Mouse (Mus musculus) spleen, postnatal 14 days (tissue): ENCODE data around the gene Spc25.

Experiments
- DNase-seq, 2 experiments: peaks; one replicate each; pipeline ENCODE4 v3.0.0; 2021 to 2022; ENCODE audit warnings: low spot score in 2 of 2

Gene Spc25

DNA sequence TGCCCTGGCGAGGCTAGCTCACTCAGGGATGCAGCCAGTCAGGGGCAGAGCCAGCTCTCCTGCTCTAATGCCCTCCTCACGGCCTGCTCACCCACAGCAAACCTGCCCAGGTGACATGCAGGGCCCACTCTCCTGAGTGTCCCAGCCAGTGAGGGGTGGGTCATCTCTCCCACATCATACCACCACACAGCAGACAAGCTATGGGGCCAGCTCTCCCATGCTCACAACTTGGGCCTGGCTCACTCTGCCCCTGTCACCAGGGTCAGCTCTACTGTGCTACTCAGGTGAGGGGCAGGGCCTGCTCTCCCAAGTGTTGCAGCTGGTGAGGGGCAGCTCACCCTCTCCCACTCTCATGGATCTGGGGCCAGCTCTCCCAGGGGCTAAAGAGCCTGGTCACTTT is 18.0 kb downstream of the Spc25 start:
- no peak for DNase-seq

DNA sequence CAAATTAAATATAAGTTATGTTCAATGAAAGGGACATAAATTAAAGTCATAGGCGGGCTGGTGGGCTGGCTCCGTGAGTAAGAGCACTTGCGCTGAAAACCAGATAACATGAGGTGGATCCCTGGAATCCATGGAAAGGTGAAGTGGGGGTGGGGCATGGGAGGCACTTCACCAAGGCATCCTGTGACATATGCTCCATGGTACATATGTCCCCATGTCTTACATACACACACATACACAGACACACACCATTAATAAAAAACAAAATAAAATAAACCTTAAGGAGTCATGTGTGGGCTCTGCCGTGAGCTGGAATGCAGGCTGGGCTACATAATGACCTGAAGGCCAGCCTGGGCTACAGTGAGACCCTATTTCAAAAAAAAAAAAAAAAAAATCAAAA is 26.3 kb downstream of the Spc25 start:
- DNase-seq = no peak

DNA sequence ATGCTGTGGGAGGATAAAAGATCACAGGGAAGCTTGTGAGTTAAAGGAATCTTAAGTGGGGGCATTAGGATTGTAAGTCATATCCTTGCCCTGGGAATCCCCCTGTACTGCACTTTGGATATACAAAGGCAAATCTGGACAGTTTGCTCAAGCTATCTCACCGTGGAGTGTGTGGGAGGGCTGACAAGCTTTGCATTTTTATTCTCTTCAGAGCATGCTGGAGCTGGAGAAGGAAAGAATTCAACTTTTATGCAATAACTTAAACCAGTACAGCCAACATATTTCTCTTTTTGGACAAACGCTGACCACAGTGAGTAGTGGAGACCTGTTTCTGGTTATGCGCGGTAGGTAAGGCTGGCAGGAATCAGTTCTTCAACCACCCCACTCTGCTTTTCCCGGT is 30.7 kb downstream of the Spc25 start:
- DNase-seq = no peak

DNA sequence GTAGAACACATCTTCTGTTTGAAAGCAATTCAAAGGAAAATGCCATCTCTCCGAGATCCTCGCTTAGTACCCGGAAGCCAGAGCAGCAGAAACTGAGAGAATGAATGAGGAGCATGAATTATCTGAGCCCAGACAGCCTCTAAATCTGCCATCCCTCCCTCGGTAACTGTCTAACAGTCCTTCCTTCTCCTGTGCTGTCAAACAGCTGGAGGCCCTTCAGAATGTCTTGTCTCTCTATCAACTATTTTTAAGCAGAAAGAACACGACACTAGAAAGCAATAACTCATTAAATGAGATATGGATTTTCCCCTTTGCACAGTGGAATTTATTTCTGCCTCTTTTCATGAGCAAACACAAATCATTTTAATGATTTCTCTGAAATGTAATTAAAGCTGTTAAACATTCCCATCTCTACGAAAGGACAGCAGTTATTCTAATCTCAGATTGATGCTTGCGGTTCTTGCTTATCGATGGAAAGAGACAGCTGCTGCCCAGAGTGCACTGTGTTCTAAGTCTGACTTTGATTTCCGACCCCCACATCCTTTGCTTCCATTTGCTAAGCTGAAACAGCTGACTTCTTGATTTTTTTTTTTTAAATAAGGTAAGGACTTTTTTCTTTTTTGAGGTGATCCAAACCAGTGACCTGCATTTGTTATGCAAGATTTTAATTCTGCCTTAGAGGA is 35.5 kb downstream of the Spc25 start:
- no peak for DNase-seq

DNA sequence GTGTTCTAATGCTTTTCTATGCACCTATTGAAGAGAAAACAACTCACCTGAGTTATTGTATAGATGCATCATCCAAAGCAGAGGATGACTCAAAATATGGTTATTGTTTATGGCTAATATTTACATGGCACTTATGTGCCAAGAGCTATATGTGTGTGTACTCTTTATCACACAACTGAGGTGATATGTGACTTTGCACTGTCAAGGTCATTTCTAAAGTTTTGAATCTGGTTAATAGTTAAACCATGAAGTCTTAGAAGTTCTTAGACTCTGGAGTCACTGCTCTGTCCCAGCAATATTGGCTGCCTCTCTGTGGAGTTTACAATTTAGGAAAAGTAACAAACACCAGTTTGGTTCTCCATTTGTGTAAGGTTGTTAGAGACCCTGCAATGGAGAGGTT is 47.1 kb downstream of the Spc25 start:
- DNase-seq = no peak

DNA sequence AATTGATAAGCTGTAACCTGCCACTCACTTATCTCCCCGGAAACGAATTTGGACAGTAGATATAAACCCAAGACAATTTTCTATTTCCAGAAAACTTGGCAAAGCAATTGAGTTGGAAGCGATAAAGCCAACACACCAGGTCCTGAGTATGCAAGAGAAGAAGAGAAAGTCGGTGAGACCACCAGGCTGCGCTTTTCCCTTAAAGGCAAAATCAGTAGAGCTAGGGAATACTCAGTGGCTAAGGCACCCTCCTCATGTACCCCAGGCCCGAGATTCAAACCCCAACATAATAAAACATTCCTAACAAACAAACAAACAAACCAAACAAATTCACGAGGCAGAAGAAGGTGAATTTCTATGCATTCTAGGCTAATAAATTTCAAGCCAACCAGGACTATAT is 49.7 kb downstream of the Spc25 start:
- no peak for DNase-seq

DNA sequence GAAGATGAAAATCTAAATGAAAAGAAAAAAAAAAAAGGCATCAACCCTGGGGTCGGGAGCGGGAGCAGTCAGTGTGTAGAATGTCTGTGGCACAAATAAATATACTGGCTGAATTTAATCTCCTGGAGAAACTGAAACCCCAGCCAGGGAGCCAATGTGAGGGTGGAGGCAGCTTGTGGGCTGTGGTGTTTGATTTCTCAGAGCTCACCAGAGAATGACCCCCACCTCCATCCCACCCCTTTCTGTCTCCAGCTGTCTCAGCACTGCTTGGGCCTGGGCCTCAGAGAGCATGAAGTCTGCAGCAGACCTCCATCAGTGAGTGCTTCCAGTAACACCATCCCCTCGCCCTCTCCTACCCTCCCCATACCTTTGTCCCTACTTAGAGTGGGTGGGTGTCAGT is 50.1 kb downstream of the Spc25 start:
- no peak for DNase-seq

DNA sequence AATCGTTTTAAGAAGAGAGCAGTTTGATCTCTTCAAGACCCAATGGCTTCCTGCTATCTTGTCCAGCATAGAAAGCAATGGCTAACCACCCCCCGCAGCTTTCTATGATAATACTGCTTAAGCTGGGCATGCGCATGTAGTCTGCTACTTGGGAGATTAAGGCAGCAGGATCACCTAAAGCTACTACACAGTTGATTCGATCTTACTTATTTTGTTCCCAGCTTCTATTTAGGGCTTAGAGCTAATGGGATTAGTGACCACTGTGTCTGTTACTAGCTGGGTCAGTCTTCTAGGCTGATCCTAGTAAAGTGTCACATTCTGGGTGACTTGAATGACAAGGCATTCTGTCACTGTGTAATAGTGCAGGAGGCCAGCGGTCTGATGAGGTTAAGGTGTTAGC is 55.2 kb downstream of the Spc25 start:
- DNase-seq = no peak

DNA sequence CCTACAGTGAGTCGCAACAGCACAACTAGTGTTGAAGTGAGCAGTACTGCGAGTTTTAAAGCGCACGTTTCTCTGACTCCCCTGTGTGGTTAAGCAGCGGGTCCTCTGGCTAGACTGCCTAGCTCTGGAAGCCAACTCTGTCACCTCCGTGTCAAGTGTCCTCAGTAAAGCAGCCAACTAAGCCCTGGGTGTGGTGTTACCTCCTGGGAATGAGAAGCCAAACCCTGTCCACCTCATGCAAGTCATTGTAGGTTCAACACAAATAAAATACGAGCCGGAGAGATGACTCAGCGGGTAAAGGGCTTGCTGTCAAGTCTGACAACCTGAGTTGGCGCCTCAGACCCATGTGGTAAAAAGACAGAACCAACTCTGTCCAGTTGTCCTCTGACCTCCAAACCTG is 56.8 kb downstream of the Spc25 start:
- no peak for DNase-seq

DNA sequence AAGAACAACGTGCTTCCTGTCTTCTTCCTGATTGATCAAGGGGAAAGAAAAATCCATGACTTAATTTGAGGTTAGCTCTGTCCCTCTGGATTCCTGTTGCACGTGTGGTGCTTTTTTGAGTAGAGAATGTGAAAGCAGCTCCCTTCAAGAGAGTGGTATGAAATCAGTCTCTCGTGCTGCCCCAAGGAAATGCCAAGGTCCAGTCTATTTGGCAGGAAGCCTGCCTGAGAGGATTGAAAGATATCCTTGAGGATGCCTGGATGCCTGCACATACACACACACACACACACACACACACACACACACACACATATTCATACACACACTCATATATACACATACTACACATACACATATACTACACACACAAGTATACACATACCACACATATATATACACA is 57.3 kb downstream of the Spc25 start:
- DNase-seq = no peak
